Mouse (Mus musculus) neural tube, embryonic 10.5 days (tissue): ENCODE results near the gene Lrrc8a.

ENCODE experiments used
- DNase-seq: peaks from one replicate; pipeline ENCODE4 v3.0.0-alpha.2; 2017; ENCODE audit warnings: low spot score; ENCODE audit errors: extremely low spot score

The Lrrc8a gene

GRCm38 (mm10) chr2:30237199-30237880, at the start of gene Lrrc8a:
Gene Lrrc8a (plus strand): TSS chr2:30237715.
- DNase-seq, result peak; percentile 100

GRCm38 (mm10) chr2:30191790-30192580, 45.5 kb upstream of the Lrrc8a start:
- no peak for DNase-seq

GRCm38 (mm10) chr2:30194656-30195055, 42.9 kb upstream of the Lrrc8a start:
- DNase-seq, result no peak

- DNase-seq, result no peak
These were observed 39.5 kb upstream of the Lrrc8a start for GRCm38 (mm10) chr2:30198021-30198420.

- no peak for DNase-seq
These were observed 37.5 kb upstream of the Lrrc8a start for GRCm38 (mm10) chr2:30199984-30200383.

GRCm38 (mm10) chr2:30200388-30200925, 37.1 kb upstream of the Lrrc8a start:
- DNase-seq, result no peak

- DNase-seq, result peak; percentile 23
These were observed 34.1 kb upstream of the Lrrc8a start for GRCm38 (mm10) chr2:30203439-30203838.

- no peak for DNase-seq
These were observed 32.3 kb upstream of the Lrrc8a start for GRCm38 (mm10) chr2:30205255-30205628.

GRCm38 (mm10) chr2:30205629-30206357, 31.7 kb upstream of the Lrrc8a start, which contains the start of gene Kyat1:
Gene Kyat1 (minus strand): TSS chr2:30205847.
- DNase-seq, result peak; percentile 90

GRCm38 (mm10) chr2:30207401-30207800, 30.1 kb upstream of the Lrrc8a start:
- DNase-seq, result no peak

- no peak for DNase-seq
These were observed 29.6 kb upstream of the Lrrc8a start for GRCm38 (mm10) chr2:30207886-30208285.

GRCm38 (mm10) chr2:30211408-30212168, 25.9 kb upstream of the Lrrc8a start:
- no peak for DNase-seq

- no peak for DNase-seq
These were observed 25.4 kb upstream of the Lrrc8a start for GRCm38 (mm10) chr2:30212169-30212545.

- DNase-seq, result no peak
These were observed 24.6 kb upstream of the Lrrc8a start for GRCm38 (mm10) chr2:30212951-30213350.

GRCm38 (mm10) chr2:30214745-30215144, 22.8 kb upstream of the Lrrc8a start:
- no peak for DNase-seq

- DNase-seq, result no peak
These were observed 22.0 kb upstream of the Lrrc8a start for GRCm38 (mm10) chr2:30215493-30215892.

- no peak for DNase-seq
These were observed 21.2 kb upstream of the Lrrc8a start for GRCm38 (mm10) chr2:30216293-30216692.

GRCm38 (mm10) chr2:30235593-30235992, 1.9 kb upstream of the Lrrc8a start:
- no peak for DNase-seq

GRCm38 (mm10) chr2:30236426-30237198, 903 bp upstream of the Lrrc8a start:
- no peak for DNase-seq

GRCm38 (mm10) chr2:30237881-30238280, 366 bp downstream of the Lrrc8a start:
- no peak for DNase-seq
